Mouse (Mus musculus): ENCODE data around the gene Plekhg5.

The Plekhg5 gene

GRCm38 (mm10) chr4:152126026-152126920 is 54.0 kb downstream of the Plekhg5 start:
- DNase-seq: no peak

GRCm38 (mm10) chr4:152127884-152128283 is 55.6 kb downstream of the Plekhg5 start:
- no peak for DNase-seq

- no peak for DNase-seq
Observed at GRCm38 (mm10) chr4:152128784-152129183, 56.5 kb downstream of the Plekhg5 start.

- no peak for DNase-seq
Observed at GRCm38 (mm10) chr4:152129395-152129930, 57.2 kb downstream of the Plekhg5 start.

- no peak for DNase-seq
Observed at GRCm38 (mm10) chr4:152130771-152131653, 58.7 kb downstream of the Plekhg5 start.

GRCm38 (mm10) chr4:152131809-152132771 is 59.8 kb downstream of the Plekhg5 start:
- no peak for DNase-seq

- DNase-seq: no peak
Observed at GRCm38 (mm10) chr4:152132772-152133169, 60.5 kb downstream of the Plekhg5 start.

GRCm38 (mm10) chr4:152133213-152133612 is 60.9 kb downstream of the Plekhg5 start:
- DNase-seq: no peak

- no peak for DNase-seq
Observed at GRCm38 (mm10) chr4:152134507-152134906, 62.2 kb downstream of the Plekhg5 start.

- DNase-seq: no peak
Observed at GRCm38 (mm10) chr4:152135363-152135762, 63.1 kb downstream of the Plekhg5 start.

- DNase-seq: no peak
Observed at GRCm38 (mm10) chr4:152136112-152136875, 64.0 kb downstream of the Plekhg5 start.

- DNase-seq: no peak
Observed at GRCm38 (mm10) chr4:152136876-152137250, 64.6 kb downstream of the Plekhg5 start.

GRCm38 (mm10) chr4:152138497-152139260 is 66.4 kb downstream of the Plekhg5 start:
- peak; percentile 77 for DNase-seq

- no peak for DNase-seq
Observed at GRCm38 (mm10) chr4:152140441-152140840, 68.1 kb downstream of the Plekhg5 start.

GRCm38 (mm10) chr4:152141521-152142135 is 69.3 kb downstream of the Plekhg5 start:
- no peak for DNase-seq

GRCm38 (mm10) chr4:152143632-152144031 is 71.3 kb downstream of the Plekhg5 start:
- DNase-seq: no peak

- DNase-seq: no peak
Observed at GRCm38 (mm10) chr4:152145473-152145872, 73.2 kb downstream of the Plekhg5 start.

GRCm38 (mm10) chr4:152146033-152146827 is 73.9 kb downstream of the Plekhg5 start:
- DNase-seq: no peak

GRCm38 (mm10) chr4:152150546-152150945 is 78.2 kb downstream of the Plekhg5 start:
- DNase-seq: no peak
